28 mouse cellular contexts compared by ENCODE assay signal in genomic region chr4:57888246-57888645, GRCm38 (mm10). TPM values are rescaled to one million over a fixed set of nuclear protein-coding genes. Genes with fewer than 3 reads are reported as not detected.
"Had no signal": no experiment of that assay in that cellular context is flagged by ENCODE, and none has a peak within 500 bp of the region (broad histone marks: within the 10 kb centered on the region; RNA-seq: fewer than 3 reads in every experiment).

No protein-coding gene starts in this region.

- H3K27ac ChIP-seq: heart, embryonic 13.5 days; heart, embryonic 15.5 days; hindbrain, embryonic 10.5 days; hindbrain, embryonic 12.5 days; hindbrain, embryonic 13.5 days; hindbrain, embryonic 14.5 days; hindbrain, embryonic 15.5 days; hindbrain, postnatal 0 days; intestine, embryonic 15.5 days; kidney, embryonic 15.5 days; kidney, postnatal 0 days; layer of hippocampus, adult 2 months; left cerebral cortex, adult 2 months had no signal

- H3K36me3 ChIP-seq: hindbrain, embryonic 12.5 days; hindbrain, embryonic 15.5 days; intestine, embryonic 15.5 days had no signal

- H3K9ac ChIP-seq: heart, embryonic 13.5 days; heart, embryonic 15.5 days; hindbrain, embryonic 12.5 days; hindbrain, embryonic 13.5 days; hindbrain, embryonic 14.5 days; hindbrain, embryonic 15.5 days; intestine, embryonic 15.5 days; kidney, embryonic 15.5 days had no signal

- H3K27me3 ChIP-seq: heart, embryonic 13.5 days; heart, embryonic 15.5 days; hindbrain, embryonic 12.5 days; hindbrain, embryonic 13.5 days; hindbrain, embryonic 15.5 days; intestine, embryonic 15.5 days; kidney, embryonic 15.5 days had no signal

- H3K4me2 ChIP-seq: heart, embryonic 11.5 days; heart, embryonic 13.5 days; heart, embryonic 15.5 days; hindbrain, embryonic 12.5 days; hindbrain, embryonic 13.5 days; hindbrain, embryonic 14.5 days; hindbrain, embryonic 15.5 days; intestine, embryonic 15.5 days; kidney, embryonic 15.5 days had no signal

- DNase-seq: heart, postnatal 14 days; heart, postnatal 36 days; heart, postnatal 4 days; kidney, adult 18-20 months; kidney, postnatal 10 days; kidney, postnatal 14 days; kidney, postnatal 25 days; kidney, postnatal 4 days; layer of hippocampus, adult 9-11 months; layer of hippocampus, postnatal 36 days had no signal

- ATAC-seq: hindbrain, embryonic 16.5 days; hindbrain, postnatal 0 days; inflammation-experienced regulatory T-cells, adult 6 months; intestine, embryonic 15.5 days; intestine, embryonic 16.5 days; intestine, postnatal 0 days had no signal

- H3K4me3 ChIP-seq: heart, embryonic 13.5 days; heart, embryonic 15.5 days; hindbrain, embryonic 10.5 days; hindbrain, embryonic 12.5 days; hindbrain, embryonic 13.5 days; hindbrain, embryonic 15.5 days; intestine, embryonic 15.5 days; kidney, embryonic 15.5 days; layer of hippocampus, adult 2 months; left cerebral cortex, adult 2 months had no signal

- H3K9me3 ChIP-seq: heart, embryonic 13.5 days; heart, embryonic 15.5 days; hindbrain, embryonic 10.5 days; hindbrain, embryonic 12.5 days; hindbrain, embryonic 13.5 days; hindbrain, embryonic 15.5 days; intestine, embryonic 15.5 days; kidney, embryonic 15.5 days had no signal

RNA-seq across cellular contexts. Expression of gene D630039A03Rik, which starts 27.9 kb away (rescaled TPM):
- total RNA-seq: heart, postnatal 4 days had no signal
